Mouse (Mus musculus) limb, embryonic 14.5 days (tissue): ENCODE data around the gene Ttc23. TPM values are rescaled to one million over a fixed set of nuclear protein-coding genes. Genes with fewer than 3 reads are reported as not detected.
A peak's percentile ranks its signal among the peaks of the same experiment; 100 is the strongest.

Source experiments
- ATAC-seq: fragments of 200-750 bp; cut with Nextera tagmentation; 2 replicates; pipeline ENCODE4 v1.8.0; 2017; ENCODE audit warnings: low read depth, moderate number of reproducible peaks, moderate TSS enrichment; ENCODE audit not compliant: low FRiP score
- DNase-seq: peaks from one replicate; pipeline ENCODE4 v3.0.0-alpha.2; 2015; ENCODE audit warnings: low spot score
- H3K27ac ChIP-seq: fragments of 300-500 bp; sonication (generic); replicated peaks from 2 replicates; pipeline ENCODE4 v1.5.1; 2014; ENCODE audit warnings: low read depth, mild to moderate bottlenecking, low read length, moderate library complexity, mixed read lengths
- H3K27me3 ChIP-seq: fragments of 300-500 bp; sonication (generic); 2 replicates; pipeline ENCODE4 v1.6.1; 2014; ENCODE audit warnings: low read length, mixed read lengths; ENCODE audit not compliant: control insufficient read depth, insufficient read depth
- H3K36me3 ChIP-seq: fragments of 300-500 bp; sonication (generic); 2 replicates; pipeline ENCODE4 v1.6.1; 2014; ENCODE audit warnings: mild to moderate bottlenecking, low read length, moderate library complexity, mixed read lengths; ENCODE audit not compliant: control insufficient read depth, insufficient read depth
- H3K4me1 ChIP-seq: fragments of 300-500 bp; sonication (generic); 2 replicates; pipeline ENCODE4 v1.6.1; 2014; ENCODE audit warnings: antibody characterized with exemption, low read length, mixed read lengths; ENCODE audit not compliant: control insufficient read depth, insufficient read depth
- H3K4me2 ChIP-seq: fragments of 300-500 bp; sonication (generic); replicated peaks from 2 replicates; pipeline ENCODE4 v1.6.1; 2014; ENCODE audit warnings: low read depth, mild to moderate bottlenecking, low read length, moderate library complexity; ENCODE audit not compliant: severe bottlenecking
- H3K4me3 ChIP-seq: fragments of 300-500 bp; sonication (generic); replicated peaks from 2 replicates; pipeline ENCODE4 v1.5.1; 2014; ENCODE audit warnings: low read length
- H3K9ac ChIP-seq: fragments of 300-500 bp; sonication (generic); 2 replicates; pipeline ENCODE4 v1.6.1; 2014; ENCODE audit warnings: mild to moderate bottlenecking, low read depth, low read length, moderate library complexity; ENCODE audit not compliant: severe bottlenecking
- H3K9me3 ChIP-seq: fragments of 300-500 bp; sonication (generic); 2 replicates; pipeline ENCODE4 v1.6.1; 2016; ENCODE audit warnings: low read length; ENCODE audit not compliant: control insufficient read depth
- POLR2A ChIP-seq: fragments of 200-500 bp; IDR thresholded peaks from 2 replicates; pipeline ENCODE4 v1.8.0; 2012; ENCODE audit warnings: inconsistent platforms, mild to moderate bottlenecking, moderate library complexity, borderline replicate concordance; ENCODE audit not compliant: insufficient read depth, insufficient read length; ENCODE audit errors: extremely low read depth
- WGBS: fragments of 180-500 bp; shearing (Covaris S2); extraction: QIAGEN DNeasy Blood & Tissue Kit; methylation state at CpG from one replicate; pipeline ENCODE4 v1.1.7; 2014; 5-methylcytosine and 5-hydroxymethylcytosine counted together
- polyA plus RNA-seq, 2 experiments: library from polyadenylated mRNA; depleted of rRNA in 1 of 2; stranded (reverse) in 1 of 2; unstranded in 1 of 2; fragments of >200 nt; fragmentation: Nextera tagmentation in 1 of 2; extraction: Ambion mirVana in 1 of 2; gene quantifications; 2 replicates each; pipeline versions ENCODE4 v1.2.1 to v1.2.3; 2012 to 2014

Ttc23 gene
- polyA plus RNA-seq, 2 experiments: 33.4 to 46.9 TPM

- H3K27me3 ChIP-seq: no peaks in the 10 kb centered on the region
- H3K4me3 ChIP-seq: no peak overlapping the region
- no peak for TF ChIP-seq POLR2A
- no peak for ATAC-seq
- no peak for DNase-seq
- no peaks in the 10 kb centered on the region for H3K4me1 ChIP-seq
- no peak overlapping the region for H3K27ac ChIP-seq
- no peaks in the 10 kb centered on the region for H3K9me3 ChIP-seq
- WGBS: 85% methylated on average over 5 of the region's 5 CpGs
- no peak overlapping the region for H3K9ac ChIP-seq
- no peak overlapping the region for H3K4me2 ChIP-seq
- H3K36me3 ChIP-seq: peaks cover 12% of the 10 kb centered on the region
Observed at GRCm38 (mm10) chr7:67632380-67632779, 14.8 kb upstream of the Ttc23 start.

GRCm38 (mm10) chr7:67634210-67634609 is 13.0 kb upstream of the Ttc23 start:
- no peaks in the 10 kb centered on the region for H3K4me1 ChIP-seq
- no peaks in the 10 kb centered on the region for H3K27me3 ChIP-seq
- WGBS: 94% methylated on average over 3 of the region's 3 CpGs
- no peaks in the 10 kb centered on the region for H3K9me3 ChIP-seq
- no peak for ATAC-seq
- H3K9ac ChIP-seq: no peak overlapping the region
- no peak overlapping the region for H3K4me2 ChIP-seq
- H3K4me3 ChIP-seq: no peak overlapping the region
- H3K36me3 ChIP-seq: peaks cover 23% of the 10 kb centered on the region
- no peak overlapping the region for H3K27ac ChIP-seq
- TF ChIP-seq POLR2A: no peak
- no peak for DNase-seq

- H3K36me3 ChIP-seq: peaks cover 31% of the 10 kb centered on the region
- no peak overlapping the region for H3K27ac ChIP-seq
- no peak for DNase-seq
- no peaks in the 10 kb centered on the region for H3K4me1 ChIP-seq
- WGBS: 64% methylated on average over 2 of the region's 2 CpGs
- H3K4me3 ChIP-seq: no peak overlapping the region
- ATAC-seq: no peak
- H3K4me2 ChIP-seq: no peak overlapping the region
- no peaks in the 10 kb centered on the region for H3K27me3 ChIP-seq
- no peak for TF ChIP-seq POLR2A
- no peak overlapping the region for H3K9ac ChIP-seq
- H3K9me3 ChIP-seq: no peaks in the 10 kb centered on the region
Observed at GRCm38 (mm10) chr7:67636161-67636560, 11.0 kb upstream of the Ttc23 start.

GRCm38 (mm10) chr7:67639006-67639405 is 8.2 kb upstream of the Ttc23 start:
- Histone ChIP-seq H3K4me2 (no peak overlapping the region), H3K4me3 (no peak overlapping the region), H3K9me3 (no peaks in the 10 kb centered on the region), H3K27ac (no peak overlapping the region), H3K4me1 (peaks cover 1% of the 10 kb centered on the region; the same call in 1 of the 2 replicates), H3K27me3 (no peaks in the 10 kb centered on the region), H3K9ac (no peak overlapping the region), H3K36me3 (peaks cover 31% of the 10 kb centered on the region)
- TF ChIP-seq POLR2A: no peak
- DNase-seq (no peak), ATAC-seq (no peak)
- 89% methylated on average over 3 of the region's 3 CpGs for WGBS

- Histone ChIP-seq H3K27me3 (no peaks in the 10 kb centered on the region), H3K4me1 (peaks cover 16% of the 10 kb centered on the region), H3K4me2 (no peak overlapping the region), H3K9me3 (no peaks in the 10 kb centered on the region), H3K4me3 (no peak overlapping the region), H3K9ac (no peak overlapping the region), H3K36me3 (peaks cover 14% of the 10 kb centered on the region), H3K27ac (no peak overlapping the region)
- no peak for ATAC-seq
- TF ChIP-seq POLR2A: no peak
- 93% methylated on average over 9 of the region's 9 CpGs for WGBS
- no peak for DNase-seq
Observed at GRCm38 (mm10) chr7:67642955-67643354, 4.3 kb upstream of the Ttc23 start.

GRCm38 (mm10) chr7:67644291-67644690 is 2.9 kb upstream of the Ttc23 start:
- H3K4me1 ChIP-seq: peaks cover 27% of the 10 kb centered on the region
- peak overlapping the region; percentile 85 for H3K4me3 ChIP-seq
- H3K36me3 ChIP-seq: peaks cover 8% of the 10 kb centered on the region; the same call in 1 of the 2 replicates
- H3K4me2 ChIP-seq: peak overlapping the region; percentile 64
- H3K27me3 ChIP-seq: no peaks in the 10 kb centered on the region
- peak overlapping the region; percentile 88 for H3K9ac ChIP-seq
- 38% methylated on average over 8 of the region's 8 CpGs for WGBS
- no peak overlapping the region for H3K27ac ChIP-seq
- no peak for TF ChIP-seq POLR2A
- no peak for DNase-seq
- no peak for ATAC-seq
- no peaks in the 10 kb centered on the region for H3K9me3 ChIP-seq
